Mouse (Mus musculus) ES-E14 (cell line): Measurements from ENCODE around the gene Scn1a. TPM values are rescaled to one million over a fixed set of nuclear protein-coding genes. Genes with fewer than 3 reads are reported as not detected.

Experiments
- DNase-seq: peaks from one replicate; pipeline ENCODE4 v3.0.0-alpha.2; 2013; ENCODE audit warnings: low read depth, low spot score
- H3K27ac ChIP-seq: 2 replicates; pipeline ENCODE4 v1.5.1; 2012; ENCODE audit warnings: low read depth, mild to moderate bottlenecking, low read length, moderate library complexity, mixed read lengths; ENCODE audit not compliant: poor library complexity, insufficient read depth, severe bottlenecking
- H3K36me3 ChIP-seq: 2 replicates; pipeline ENCODE4 v1.6.1; 2012; ENCODE audit warnings: mild to moderate bottlenecking, low read length, moderate library complexity, mixed read lengths; ENCODE audit not compliant: control insufficient read depth, poor library complexity, insufficient read depth, severe bottlenecking
- H3K4me1 ChIP-seq, 2 experiments: fragments of 150-350 bp in 1 of 2; sonication (generic) in 1 of 2; 2 replicates each; pipeline ENCODE4 v1.6.1; 2012; ENCODE audit warnings: low read length in 2 of 2, mild to moderate bottlenecking in 1 of 2, mixed read lengths in 1 of 2; ENCODE audit not compliant: control insufficient read depth in 2 of 2, insufficient read depth in 2 of 2, poor library complexity in 1 of 2
- H3K4me3 ChIP-seq, 2 experiments: fragments of 150-350 bp in 1 of 2; sonication (generic) in 1 of 2; 2 replicates each; pipeline ENCODE4 v1.5.1; 2012; ENCODE audit warnings: low read length in 2 of 2, low read depth in 1 of 2, mild to moderate bottlenecking in 1 of 2, mixed read lengths in 1 of 2; ENCODE audit not compliant: insufficient read depth in 1 of 2, poor library complexity in 1 of 2, severe bottlenecking in 1 of 2
- H3K9ac ChIP-seq: 2 replicates; pipeline ENCODE4 v1.6.1; 2012; ENCODE audit warnings: low read depth, mild to moderate bottlenecking, low read length, mixed read lengths; ENCODE audit not compliant: poor library complexity, insufficient read depth, severe bottlenecking
- H3K9me3 ChIP-seq: fragments of 150-350 bp; sonication (generic); 2 replicates; pipeline ENCODE4 v1.6.1; 2012; ENCODE audit warnings: low read depth, mild to moderate bottlenecking, low read length; ENCODE audit not compliant: control insufficient read depth, insufficient read depth
- CHD2 ChIP-seq: IDR thresholded peaks from 2 replicates; pipeline ENCODE4 v1.6.1; 2014; ENCODE audit warnings: mild to moderate bottlenecking, low read depth, low read length, inconsistent platforms
- HCFC1 ChIP-seq: IDR thresholded peaks from 2 replicates; pipeline ENCODE4 v1.6.1; 2012; ENCODE audit warnings: low read length, inconsistent platforms, borderline replicate concordance; ENCODE audit not compliant: insufficient read depth
- MAFK ChIP-seq: IDR thresholded peaks from 2 replicates; pipeline ENCODE4 v1.6.1; 2014; ENCODE audit warnings: mild to moderate bottlenecking, low read depth, low read length, inconsistent platforms; ENCODE audit not compliant: insufficient read depth
- ZC3H11A ChIP-seq: IDR thresholded peaks from 2 replicates; pipeline ENCODE4 v1.6.1; 2012; ENCODE audit warnings: low read depth, mild to moderate bottlenecking, inconsistent platforms, low read length, borderline replicate concordance
- ZNF384 ChIP-seq: IDR thresholded peaks from 2 replicates; pipeline ENCODE4 v1.6.1; 2012; ENCODE audit warnings: low read depth, low read length, inconsistent platforms
- in situ Hi-C, 2 experiments: fragments of 600-800 bp; cut with MboI; formaldehyde crosslinking; loops; one replicate each; pipeline ENCODE4 v1.15.1; 2025; ENCODE audit warnings: low sequenced_read_pairs in 2 of 2, inconsistent platforms in 1 of 2; ENCODE audit not compliant: unreplicated experiment in 2 of 2
- total RNA-seq: library from RNA; depleted of rRNA; stranded (reverse); fragments of 300-350 nt; gene quantifications from 2 replicates; pipeline ENCODE4 v1.2.3, GENCODE M21; 2012; rRNA removed

Gene Scn1a
- total RNA-seq, 1 experiment, result 0.13 TPM

DNA sequence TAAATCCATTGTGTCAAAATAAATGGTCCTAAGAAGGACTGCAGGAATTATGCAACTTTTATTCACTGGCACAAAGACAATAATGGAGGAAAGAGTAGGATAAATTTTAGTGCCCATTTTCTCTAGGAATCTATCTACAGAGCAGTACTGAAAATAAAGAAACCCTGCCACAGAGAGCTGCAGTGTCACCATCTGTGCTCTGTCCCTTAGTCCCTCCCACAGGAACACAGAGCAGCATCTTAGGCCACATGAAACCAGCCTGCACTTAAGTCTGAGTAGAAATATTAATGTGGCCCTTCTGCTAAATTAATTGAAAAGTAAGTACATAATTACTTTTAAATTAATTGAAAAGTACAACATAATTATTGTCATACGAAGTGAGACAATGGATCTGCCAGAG, 196.6 kb downstream of the Scn1a start:
- no peak for DNase-seq
- no peaks in the 10 kb centered on the region for H3K36me3 ChIP-seq
- TF ChIP-seq CHD2 (no peak), HCFC1 (no peak), MAFK (no peak), ZNF384 (no peak), ZC3H11A (no peak)
- no peak overlapping the region for H3K9ac ChIP-seq
- no peak overlapping the region for H3K4me3 ChIP-seq
- H3K9me3 ChIP-seq, result no peaks in the 10 kb centered on the region
- no peak overlapping the region for H3K27ac ChIP-seq
- no peaks in the 10 kb centered on the region for H3K4me1 ChIP-seq
- in situ Hi-C loops, result no loop called here

DNA sequence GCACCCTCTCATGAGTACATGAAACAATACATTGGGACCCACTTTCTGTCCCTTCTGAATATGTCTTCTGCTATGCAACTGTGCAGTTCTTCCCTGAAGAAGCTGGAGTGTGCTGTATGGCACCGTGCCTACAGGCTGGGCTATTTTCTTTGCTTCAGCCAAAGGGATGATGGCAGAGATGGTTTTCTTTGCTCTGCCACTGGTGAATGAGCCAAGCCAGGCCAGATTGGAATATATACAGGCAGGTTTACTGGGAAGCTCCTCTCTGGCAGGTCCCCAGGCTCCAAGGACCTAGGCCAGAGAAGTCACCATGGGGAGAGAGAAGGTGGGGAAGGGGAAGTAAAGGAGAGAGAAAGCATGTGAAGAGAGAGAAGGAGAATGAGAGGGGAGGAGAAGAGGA, 200.3 kb downstream of the Scn1a start:
- no peaks in the 10 kb centered on the region for H3K4me1 ChIP-seq
- H3K4me3 ChIP-seq, result no peak overlapping the region
- in situ Hi-C loops, result no loop called here
- no peaks in the 10 kb centered on the region for H3K9me3 ChIP-seq
- no peak overlapping the region for H3K27ac ChIP-seq
- no peak overlapping the region for H3K9ac ChIP-seq
- H3K36me3 ChIP-seq, result no peaks in the 10 kb centered on the region
- TF ChIP-seq ZNF384 (no peak), CHD2 (no peak), MAFK (no peak), HCFC1 (no peak), ZC3H11A (no peak)
- no peak for DNase-seq

DNA sequence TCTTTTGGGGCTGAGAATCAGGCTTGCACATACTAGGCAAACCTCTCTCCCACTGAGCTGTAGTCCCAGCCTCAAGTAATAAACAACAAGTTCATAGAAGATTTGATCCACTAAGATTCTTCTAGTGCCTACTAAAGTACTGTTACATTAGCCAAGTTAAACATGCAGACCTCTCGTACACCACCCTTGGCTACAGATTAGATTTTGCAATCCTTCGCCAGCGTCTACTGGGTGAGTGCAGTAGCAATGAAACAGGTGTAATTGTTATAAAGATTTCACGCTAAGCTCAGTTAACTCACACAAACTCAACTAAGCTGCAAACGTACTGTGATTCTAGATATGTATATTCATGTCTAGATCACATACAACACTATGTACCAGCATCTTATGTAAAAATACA, 201.8 kb downstream of the Scn1a start:
- no peak overlapping the region for H3K27ac ChIP-seq
- no peak overlapping the region for H3K9ac ChIP-seq
- TF ChIP-seq ZNF384 (no peak), ZC3H11A (no peak), MAFK (no peak), HCFC1 (no peak), CHD2 (no peak)
- H3K9me3 ChIP-seq, result no peaks in the 10 kb centered on the region
- in situ Hi-C loops, result no loop called here
- no peaks in the 10 kb centered on the region for H3K4me1 ChIP-seq
- H3K4me3 ChIP-seq, result no peak overlapping the region
- H3K36me3 ChIP-seq, result no peaks in the 10 kb centered on the region
- no peak for DNase-seq

- no peak for DNase-seq
- H3K4me3 ChIP-seq, result no peak overlapping the region
- in situ Hi-C loops, result no loop called here
Measured at GRCm38 (mm10) chr2:66220954-66221353, 219.7 kb downstream of the Scn1a start.

More at GRCm38 (mm10) chr2:66220954-66221353, 219.7 kb downstream of the Scn1a start:
- Histone ChIP-seq H3K9me3 (no peaks in the 10 kb centered on the region), H3K36me3 (no peaks in the 10 kb centered on the region), H3K4me1 (no peaks in the 10 kb centered on the region), H3K27ac (no peak overlapping the region), H3K9ac (no peak overlapping the region)
- TF ChIP-seq ZNF384 (no peak), MAFK (no peak), HCFC1 (no peak)

Other genes with a start within 250 kb of the Scn1a start
- gene Ttc21b, start 184.2 kb downstream of the Scn1a start, total RNA-seq, result 4.0 and 4.7 TPM in 2 replicates
- gene Scn9a, start 194.1 kb upstream of the Scn1a start, total RNA-seq, result 0.80 and 1.2 TPM in 2 replicates